Mouse (Mus musculus) cortical plate, adult 2 months (tissue): ENCODE results near the gene Actn1. TPM values are rescaled to one million over a fixed set of nuclear protein-coding genes. Genes with fewer than 3 reads are reported as not detected.

ENCODE experiments used
- H3K27ac ChIP-seq: fragments of 200-500 bp; 2 replicates; pipeline ENCODE4 v1.5.1; 2012; ENCODE audit warnings: low read length, control low read depth, inconsistent platforms; ENCODE audit not compliant: insufficient read depth
- H3K4me1 ChIP-seq: fragments of 200-500 bp; 2 replicates; pipeline ENCODE4 v1.6.1; 2011; ENCODE audit warnings: low read length; ENCODE audit not compliant: control insufficient read depth, insufficient read depth
- H3K4me3 ChIP-seq: fragments of 200-500 bp; 2 replicates; pipeline ENCODE4 v1.5.1; 2011; ENCODE audit warnings: mild to moderate bottlenecking, low read length, control low read depth; ENCODE audit not compliant: insufficient read depth
- CTCF ChIP-seq: fragments of 200-500 bp; IDR thresholded peaks from 2 replicates; pipeline ENCODE4 v1.5.1; 2011; ENCODE audit warnings: mild to moderate bottlenecking, control low read depth, low read length; ENCODE audit not compliant: insufficient read depth; ENCODE audit errors: extremely low read depth
- POLR2A ChIP-seq: fragments of 200-500 bp; IDR thresholded peaks from 2 replicates; pipeline ENCODE4 v1.6.1; 2011; ENCODE audit warnings: mild to moderate bottlenecking, low read length, control low read depth; ENCODE audit not compliant: insufficient read depth; ENCODE audit errors: extremely low read depth
- polyA plus RNA-seq: library from polyadenylated mRNA; depleted of rRNA; stranded (reverse); fragments of >200 nt; gene quantifications from 2 replicates; pipeline ENCODE4 v1.2.3, GENCODE M21; 2012

Gene Actn1
- polyA plus RNA-seq, 1 experiment = 96.3 TPM

GRCm38 (mm10) chr12:80132250-80133003 lies 127.7 kb downstream of the Actn1 start:
- peak overlapping the region; percentile 46 for H3K4me3 ChIP-seq
- H3K4me1 ChIP-seq = peaks cover 3% of the 10 kb centered on the region
- peak; percentile 87 for TF ChIP-seq CTCF
- TF ChIP-seq POLR2A = peak; percentile 16; the same call in 1 of the 2 replicates
- H3K27ac ChIP-seq = peak overlapping the region; percentile 98

GRCm38 (mm10) chr12:80131359-80132249 lies 128.6 kb downstream of the Actn1 start:
- peaks cover 3% of the 10 kb centered on the region for H3K4me1 ChIP-seq
- TF ChIP-seq POLR2A (no peak), CTCF (no peak)
- H3K4me3 ChIP-seq = peak overlapping the region; percentile 46
- peak overlapping the region; percentile 98 for H3K27ac ChIP-seq

- H3K4me1 ChIP-seq = peaks cover 3% of the 10 kb centered on the region
- no peak overlapping the region for H3K4me3 ChIP-seq
- peak overlapping the region; percentile 98 for H3K27ac ChIP-seq
- TF ChIP-seq POLR2A (no peak), CTCF (no peak)
Measured at GRCm38 (mm10) chr12:80130558-80131358, 129.4 kb downstream of the Actn1 start.

GRCm38 (mm10) chr12:80129531-80129930 lies 130.6 kb downstream of the Actn1 start:
- peaks cover 3% of the 10 kb centered on the region for H3K4me1 ChIP-seq
- TF ChIP-seq POLR2A = no peak
- peak; percentile 19; the same call in 1 of the 2 replicates for TF ChIP-seq CTCF
- no peak overlapping the region for H3K4me3 ChIP-seq
- H3K27ac ChIP-seq = no peak overlapping the region

- Histone ChIP-seq H3K4me1 (peaks cover 3% of the 10 kb centered on the region), H3K4me3 (no peak overlapping the region), H3K27ac (no peak overlapping the region)
- no peak for TF ChIP-seq CTCF
- no peak for TF ChIP-seq POLR2A
Measured at GRCm38 (mm10) chr12:80127191-80127762, 132.9 kb downstream of the Actn1 start.

- TF ChIP-seq CTCF = no peak
- TF ChIP-seq POLR2A = no peak
- Histone ChIP-seq H3K4me1 (no peaks in the 10 kb centered on the region), H3K4me3 (no peak overlapping the region)
Measured at GRCm38 (mm10) chr12:80125316-80125715, 134.9 kb downstream of the Actn1 start.

GRCm38 (mm10) chr12:80124756-80125155 lies 135.4 kb downstream of the Actn1 start:
- Histone ChIP-seq H3K4me3 (no peak overlapping the region), H3K4me1 (no peaks in the 10 kb centered on the region), H3K27ac (no peak overlapping the region)
- no peak for TF ChIP-seq CTCF
- no peak for TF ChIP-seq POLR2A

More at GRCm38 (mm10) chr12:80125316-80125715, 134.9 kb downstream of the Actn1 start:
- H3K27ac ChIP-seq = no peak overlapping the region

GRCm38 (mm10) chr12:80124211-80124610 lies 136.0 kb downstream of the Actn1 start:
- no peaks in the 10 kb centered on the region for H3K4me1 ChIP-seq
- TF ChIP-seq POLR2A = no peak
- no peak for TF ChIP-seq CTCF

GRCm38 (mm10) chr12:80123227-80123803 lies 136.9 kb downstream of the Actn1 start:
- Histone ChIP-seq H3K4me1 (no peaks in the 10 kb centered on the region), H3K27ac (no peak overlapping the region), H3K4me3 (no peak overlapping the region)
- TF ChIP-seq CTCF (no peak), POLR2A (no peak)

More at GRCm38 (mm10) chr12:80124211-80124610, 136.0 kb downstream of the Actn1 start:
- Histone ChIP-seq H3K27ac (no peak overlapping the region), H3K4me3 (no peak overlapping the region)
